Mouse (Mus musculus): ENCODE measurements around the gene Fbxo31. TPM values are rescaled to one million over a fixed set of nuclear protein-coding genes. Genes with fewer than 3 reads are reported as not detected.

Gene Fbxo31
- total RNA-seq, 2 experiments from 2014 or later, result 30.2 to 51.0 TPM

Other genes with a start within 250 kb of the Fbxo31 start
- not detected for gene 1700018B08Rik, start 34.5 kb downstream of the Fbxo31 start, total RNA-seq (2021)
- 100 to 1,000 TPM; 181 to 187 TPM for gene Map1lc3b, start 11.6 kb upstream of the Fbxo31 start, total RNA-seq (2021)
- 10 to 100 TPM; 40.5 to 43.3 TPM for gene Zcchc14, start 74.1 kb upstream of the Fbxo31 start, total RNA-seq (2021)
- gene Jph3, start 150.8 kb upstream of the Fbxo31 start, total RNA-seq (2021), result not detected